Mouse (Mus musculus): Measurements from ENCODE around the gene Phf5a.
"Not testable (repeated sequence)": the region's sequence is repeated elsewhere in the genome, so short reads cannot be mapped to it uniquely, and the experiment has no call there.

Phf5a gene

DNA sequence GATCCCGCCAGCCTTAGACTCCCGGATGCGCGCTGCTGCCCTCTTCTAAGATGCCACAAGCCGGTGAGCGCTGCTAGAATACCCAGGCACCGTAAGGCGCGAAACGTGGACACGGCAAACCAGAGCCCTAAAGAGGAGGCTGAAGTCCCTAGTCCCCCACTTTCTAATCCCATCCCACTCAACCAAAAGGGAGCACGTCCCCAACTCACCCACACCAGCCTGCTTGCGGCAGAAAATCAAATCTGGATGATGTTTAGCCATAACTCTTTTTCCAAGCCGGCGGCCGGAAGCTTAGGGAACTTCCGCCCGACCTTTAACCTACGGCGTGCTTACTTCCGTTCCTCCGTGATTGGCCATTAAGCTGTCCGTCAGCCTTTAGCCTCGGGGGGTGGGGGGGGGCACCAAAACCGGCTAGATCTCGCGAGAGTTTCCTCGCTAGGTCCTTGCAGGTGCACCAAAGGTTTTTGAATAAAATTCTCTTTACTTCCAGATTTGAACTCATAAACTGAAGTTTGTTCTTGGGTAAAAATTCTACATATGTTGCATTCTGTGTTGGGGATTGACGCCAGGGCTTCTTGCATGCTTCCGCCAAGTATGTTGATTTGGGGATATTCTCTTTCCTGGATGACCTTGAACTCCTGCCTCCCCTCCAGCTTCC lies at the start of gene Phf5a:
TSS of gene Phf5a (minus strand) at position 308 of the 658 bp plus-strand sequence.
- DNase-seq (ENCODE audit: low read depth), result peak; percentile 98

DNA sequence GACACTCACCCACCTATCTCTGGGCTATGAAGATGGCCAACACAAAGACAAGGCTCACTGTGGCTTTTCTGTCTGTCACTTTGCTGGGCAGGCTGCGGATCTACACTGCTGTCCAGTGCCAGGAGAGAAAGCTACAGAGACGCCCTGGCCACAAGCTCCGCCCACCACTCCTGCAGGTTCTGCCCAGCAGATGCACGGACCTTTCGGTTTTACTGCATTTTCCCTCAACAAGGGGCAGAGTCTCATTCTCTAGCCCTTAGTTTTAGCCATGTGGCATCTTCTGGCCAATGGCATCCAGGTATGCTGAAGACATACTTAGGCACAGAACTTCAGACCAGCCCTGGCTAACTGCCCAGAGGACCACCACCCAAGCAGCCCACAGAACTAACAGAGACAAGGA lies 49.5 kb upstream of the Phf5a start:
- DNase-seq (ENCODE audit: low read depth), result no peak

DNA sequence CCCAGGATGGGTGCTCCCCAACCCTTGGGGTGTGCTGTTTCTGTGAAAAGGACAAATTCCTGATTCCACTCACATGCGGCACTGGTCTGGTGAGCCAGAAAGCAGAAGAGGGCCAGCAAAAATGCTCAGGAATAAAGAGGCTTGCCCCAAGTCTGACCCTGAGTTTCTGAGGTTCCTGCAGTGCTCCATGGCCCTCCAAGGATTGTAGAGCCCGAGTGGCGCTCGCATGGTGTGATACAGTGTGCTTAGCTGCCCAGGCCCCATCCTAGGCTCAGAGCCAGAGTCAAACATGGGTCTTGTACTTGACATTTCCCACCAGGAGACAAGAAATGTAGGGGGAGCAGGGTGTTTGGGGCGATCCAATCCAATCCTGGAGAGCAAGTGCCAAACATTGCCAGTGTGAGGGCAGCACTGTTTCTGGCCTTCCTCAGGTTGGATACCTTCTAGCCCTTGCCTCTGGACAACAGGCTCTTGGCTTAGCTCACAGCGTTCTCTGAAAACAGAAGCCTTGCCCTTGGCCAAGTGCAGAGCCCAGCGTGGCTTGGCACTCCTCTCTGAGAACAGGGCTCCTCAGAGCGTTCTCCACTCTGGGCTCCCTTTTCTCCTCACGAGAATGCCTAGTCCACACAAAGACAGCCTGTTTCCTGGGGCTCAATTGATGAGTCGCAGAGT lies 49.0 kb upstream of the Phf5a start:
- no peak for DNase-seq (ENCODE audit: low read depth)

DNA sequence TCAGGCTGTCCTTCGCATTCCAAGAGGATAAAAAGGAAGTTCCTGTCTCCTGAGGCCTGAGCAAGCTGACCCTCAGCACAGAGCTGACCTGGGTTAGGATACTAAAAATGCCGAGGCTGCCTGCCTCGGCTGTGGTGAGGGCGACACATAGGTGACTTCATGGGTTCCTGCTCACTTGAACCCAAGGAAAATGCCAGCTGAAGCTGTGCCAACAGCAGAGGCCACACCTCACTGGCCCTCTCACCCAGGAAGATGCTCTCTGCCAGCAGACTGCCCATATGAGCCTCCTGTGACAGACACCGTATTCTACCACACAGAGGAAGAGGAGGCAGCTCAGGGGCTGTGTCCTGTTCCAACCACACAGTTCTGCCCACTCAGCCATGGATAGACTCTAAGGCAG lies 47.4 kb upstream of the Phf5a start:
- DNase-seq (ENCODE audit: low read depth), result peak; percentile 17

DNA sequence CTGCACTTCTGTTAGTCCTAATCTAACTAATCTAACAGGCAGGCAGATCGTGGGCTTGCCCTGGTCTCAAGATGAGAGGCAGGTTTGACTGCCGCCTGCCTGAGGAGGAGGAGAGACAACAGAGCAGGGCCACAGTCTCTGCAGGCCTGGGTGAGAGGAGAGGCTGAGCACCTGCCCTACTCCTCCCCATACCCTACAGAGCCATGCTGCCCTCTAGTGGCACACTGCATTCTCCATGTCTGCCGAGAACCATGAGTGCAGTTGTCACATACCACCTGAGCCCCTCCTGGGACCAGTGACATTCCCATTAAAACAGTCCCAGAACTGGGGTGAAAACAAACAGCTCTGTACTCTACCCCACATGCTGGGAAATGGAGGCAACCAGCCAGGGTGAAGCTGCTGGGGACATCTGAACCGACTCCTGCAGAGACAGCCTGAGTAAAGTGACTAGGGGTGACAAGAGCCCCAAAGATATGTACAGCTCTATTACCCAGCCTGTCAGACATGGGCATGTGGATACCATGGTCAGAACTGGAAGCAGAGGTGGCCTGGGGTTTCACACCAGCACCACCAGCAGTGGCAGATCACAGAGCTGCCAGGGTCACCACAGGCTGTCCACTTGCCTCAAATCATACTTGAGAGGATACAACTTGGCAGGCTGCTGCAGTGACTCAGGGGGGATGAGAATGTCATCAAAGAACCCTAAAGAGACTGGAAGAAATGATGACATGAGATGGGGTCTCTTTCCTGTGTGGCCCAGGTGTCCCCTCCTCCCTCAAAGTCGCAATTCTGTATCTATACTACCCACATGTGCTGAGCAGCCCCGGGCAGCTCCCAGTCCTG lies 46.1 kb upstream of the Phf5a start:
- DNase-seq (ENCODE audit: low read depth), result peak; percentile 82

DNA sequence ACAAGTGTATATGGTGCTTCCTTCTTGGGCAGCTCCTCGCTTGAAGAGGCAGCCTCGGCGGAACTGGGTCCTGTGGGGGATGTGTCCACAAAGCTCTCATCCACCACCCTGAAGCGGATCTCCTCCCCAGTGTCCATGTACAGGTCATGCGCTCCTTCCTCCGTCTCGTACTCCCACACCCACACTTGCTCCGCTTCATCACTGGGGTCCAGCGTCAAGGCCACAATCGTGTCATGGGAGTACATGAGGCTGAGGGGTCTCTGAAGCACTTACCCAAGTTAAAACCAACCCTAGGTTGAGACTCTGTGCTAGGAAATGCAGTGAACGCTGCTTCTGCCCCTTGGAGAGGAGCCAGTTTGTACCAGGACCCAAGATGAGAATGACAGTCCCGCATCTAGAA lies 45.5 kb upstream of the Phf5a start:
- no peak for DNase-seq (ENCODE audit: low read depth)

DNA sequence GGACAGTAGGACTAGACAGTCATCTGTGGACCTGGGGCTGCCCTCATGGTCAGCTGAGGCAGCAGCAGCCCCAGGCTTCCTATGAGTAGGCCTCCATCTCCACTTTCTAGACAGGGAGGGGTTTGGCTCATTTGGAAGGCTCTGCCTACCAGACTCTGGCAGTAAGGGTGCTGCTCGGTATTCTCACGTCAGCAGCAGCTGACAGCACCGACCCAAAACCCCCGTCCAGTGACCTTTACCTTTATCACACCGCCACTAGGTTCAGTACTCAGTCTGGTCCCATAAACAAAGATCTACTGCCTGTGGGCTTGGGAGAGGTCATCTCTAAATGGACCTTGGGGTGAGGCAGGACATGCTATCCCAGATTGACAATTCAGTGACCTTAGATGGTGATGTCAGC lies 44.0 kb upstream of the Phf5a start:
- no peak for DNase-seq (ENCODE audit: low read depth)

DNA sequence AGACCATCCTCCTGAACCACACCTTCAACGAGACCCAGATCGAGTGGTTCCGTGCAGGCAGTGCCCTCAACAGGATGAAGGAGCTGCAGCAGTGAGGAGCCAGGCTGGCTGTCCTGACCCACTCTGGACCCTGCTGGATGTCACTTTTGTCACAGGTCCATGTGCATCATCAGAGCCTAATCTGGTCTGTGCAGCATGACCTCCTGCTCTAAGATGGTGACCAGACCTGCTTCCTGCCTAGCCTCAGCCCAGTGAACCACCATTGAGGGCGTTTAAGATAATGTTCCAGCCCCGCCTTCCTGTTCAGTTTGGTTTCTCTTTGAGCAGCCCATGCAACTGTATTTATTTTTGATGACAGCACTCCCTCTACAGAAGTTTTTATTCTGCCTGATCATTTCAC lies 43.0 kb upstream of the Phf5a start:
- no peak for DNase-seq (ENCODE audit: low read depth)

DNA sequence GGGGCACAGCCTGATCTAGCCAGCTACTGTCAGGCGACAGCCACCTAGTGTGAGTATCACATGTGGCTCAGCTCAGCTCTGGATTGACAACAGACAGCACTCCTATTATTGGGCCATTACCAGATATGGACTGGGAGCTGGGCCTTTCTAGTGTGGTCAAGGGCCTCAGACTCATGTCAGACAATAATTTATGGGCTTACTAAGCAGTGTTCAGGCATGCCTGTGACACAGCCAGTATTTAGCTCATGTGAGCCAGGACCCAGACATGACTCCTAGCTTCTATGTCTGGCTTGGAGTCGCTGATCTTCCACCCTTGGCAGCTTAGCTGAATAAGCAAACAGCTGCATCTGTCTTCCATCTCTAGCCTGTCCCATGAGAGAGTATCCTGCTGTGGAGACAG lies 40.8 kb upstream of the Phf5a start:
- DNase-seq (ENCODE audit: low read depth), result peak; percentile 17

DNA sequence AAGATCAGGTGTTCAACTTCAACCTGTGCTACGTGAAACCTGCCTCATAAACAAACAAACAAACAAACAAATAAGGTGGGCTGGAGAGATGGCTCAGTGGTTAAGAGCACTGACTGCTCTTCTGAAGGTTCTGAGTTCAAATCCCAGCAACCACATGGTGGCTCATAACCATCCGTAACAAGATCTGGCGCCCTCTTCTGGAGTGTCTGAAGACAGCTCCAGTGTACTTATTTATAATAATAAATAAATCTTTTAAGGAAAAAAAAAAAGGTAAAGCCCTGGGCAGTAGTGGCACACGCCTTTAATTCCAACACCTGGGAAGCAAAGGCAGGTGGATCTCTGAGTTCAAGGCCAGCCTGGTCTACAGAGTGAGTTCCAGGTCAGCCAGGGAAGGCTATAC lies 37.1 kb upstream of the Phf5a start:
- not testable (repeated sequence) for DNase-seq (ENCODE audit: low read depth)

DNA sequence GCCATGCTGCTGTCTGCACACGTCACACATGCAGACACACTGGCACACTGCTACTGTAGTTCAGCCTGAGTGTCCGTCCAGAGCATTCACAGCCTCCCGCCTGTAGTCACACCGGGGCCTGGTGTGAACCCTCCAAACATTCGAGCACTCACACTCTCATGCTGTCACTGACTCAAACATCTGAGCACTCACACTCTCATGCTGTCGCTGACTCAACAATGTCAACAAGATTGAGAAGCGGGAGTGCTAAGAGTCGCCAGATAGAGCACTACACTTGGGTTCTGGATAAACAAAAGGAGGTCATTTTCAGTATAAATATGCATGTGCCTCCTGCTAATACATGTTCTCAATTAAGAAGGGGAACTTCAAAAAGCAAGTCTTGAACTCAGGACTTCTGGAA lies 36.2 kb upstream of the Phf5a start:
- DNase-seq (ENCODE audit: low read depth), result no peak

DNA sequence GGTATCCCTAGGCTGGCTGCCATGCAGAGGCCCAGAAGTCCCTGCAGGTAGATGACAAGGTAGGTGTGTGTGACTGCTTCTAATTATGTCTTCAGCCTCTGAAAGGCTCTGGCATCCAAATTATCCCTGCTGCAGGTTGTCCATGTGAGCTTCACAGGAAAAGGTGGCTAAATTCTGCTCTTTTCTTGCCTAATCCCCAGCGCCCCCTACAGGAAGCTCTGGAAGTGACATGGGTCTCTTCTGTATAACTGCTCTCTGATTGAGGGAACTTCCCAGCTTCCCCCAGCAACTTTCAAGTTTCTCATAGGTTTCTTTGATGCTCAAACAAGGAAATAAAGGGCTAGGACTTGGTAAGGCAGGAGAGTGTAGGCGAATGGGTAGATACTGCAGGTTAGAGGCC lies 33.2 kb upstream of the Phf5a start:
- DNase-seq (ENCODE audit: low read depth), result peak; percentile 83

DNA sequence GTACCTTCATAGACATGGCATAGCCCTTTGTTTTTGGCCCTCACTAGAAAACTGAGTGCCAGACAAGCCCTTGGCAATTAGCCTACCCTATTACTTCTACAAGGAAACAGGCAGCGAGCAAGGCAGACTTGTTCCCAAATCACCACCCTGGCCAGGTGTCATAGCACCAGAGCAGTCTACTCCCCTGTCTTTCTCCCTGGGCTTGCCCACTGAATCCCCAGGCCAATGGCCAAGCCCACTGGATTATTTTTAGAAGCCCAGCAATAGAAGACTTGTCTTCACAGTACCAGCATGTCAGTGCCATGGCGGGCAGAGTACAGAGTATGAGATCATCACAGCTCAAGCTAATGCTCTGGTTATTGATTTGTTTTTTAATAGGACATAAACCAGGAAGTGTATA lies 27.0 kb upstream of the Phf5a start:
- no peak for DNase-seq (ENCODE audit: low read depth)

DNA sequence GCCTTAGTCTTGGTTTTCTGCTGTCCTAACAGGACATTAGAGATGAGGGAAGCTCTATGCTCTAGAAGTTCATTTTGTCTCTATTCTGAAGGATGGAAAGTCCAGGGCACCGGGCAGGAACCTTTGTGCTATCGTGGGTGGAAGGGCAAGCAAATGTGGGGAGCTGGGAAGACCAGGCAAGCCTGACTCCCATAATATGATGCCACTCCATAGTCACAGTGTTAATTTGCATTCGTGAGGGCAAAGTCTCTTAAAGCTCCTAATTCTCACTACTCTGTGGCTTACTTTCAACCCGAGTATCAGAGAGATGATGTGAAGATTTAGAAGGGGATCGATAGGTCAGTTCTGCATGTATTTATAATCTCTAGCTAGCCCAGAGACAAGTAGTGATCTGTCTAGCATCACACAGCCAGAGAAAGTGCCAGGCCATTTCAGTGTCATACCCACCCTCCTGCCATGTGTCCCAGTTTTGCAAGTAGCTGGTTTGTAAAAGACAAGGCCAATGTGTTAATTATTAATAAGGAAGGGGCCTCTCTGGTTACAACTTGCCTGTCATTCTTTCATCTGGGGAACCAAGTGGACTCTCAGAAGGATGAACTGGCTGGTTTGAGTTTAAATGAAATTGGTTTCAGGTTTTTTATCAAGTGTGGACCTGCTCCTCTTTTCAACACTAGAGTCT lies 26.0 kb upstream of the Phf5a start:
- DNase-seq (ENCODE audit: low read depth), result no peak

DNA sequence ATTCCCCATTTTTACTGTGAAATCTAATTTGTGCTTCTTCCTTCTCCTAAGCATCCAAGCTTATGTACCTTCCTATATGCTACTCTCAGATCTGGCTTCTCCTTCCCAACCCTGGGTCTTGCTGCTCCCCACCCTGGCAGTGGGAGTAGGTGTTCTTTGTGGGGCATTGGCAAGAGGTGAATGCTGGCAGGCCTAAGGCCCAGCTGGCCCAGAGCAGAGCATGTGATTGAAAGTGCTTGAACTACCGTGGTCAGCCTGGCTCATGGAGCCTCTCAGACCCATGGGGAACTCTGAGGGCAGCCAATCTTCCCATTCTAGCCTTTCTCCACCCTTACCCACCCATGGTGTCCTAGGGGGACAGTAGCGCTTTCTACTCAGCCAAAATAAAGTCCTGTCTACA lies 24.7 kb upstream of the Phf5a start:
- no peak for DNase-seq (ENCODE audit: low read depth)

DNA sequence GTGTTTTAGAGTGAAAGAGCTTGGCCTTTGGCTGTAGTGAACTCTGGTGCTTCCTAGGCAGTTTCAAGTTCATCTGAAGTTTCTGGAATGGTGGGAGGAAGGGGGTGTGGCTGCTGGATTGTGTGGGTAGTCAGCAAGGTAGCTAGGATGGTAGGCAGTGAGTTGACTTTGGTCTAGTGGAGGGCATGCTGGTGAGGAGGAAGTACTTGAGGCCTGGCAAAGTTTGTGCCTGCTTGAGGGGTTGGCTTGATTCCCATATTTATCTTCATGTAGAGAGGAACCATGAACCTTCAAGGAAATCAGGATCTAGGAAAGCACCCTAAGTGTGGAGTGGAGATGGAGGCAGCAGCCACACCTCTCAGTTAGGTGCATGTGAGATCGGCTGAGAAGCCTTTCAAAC lies 22.3 kb upstream of the Phf5a start:
- DNase-seq (ENCODE audit: low read depth), result no peak

DNA sequence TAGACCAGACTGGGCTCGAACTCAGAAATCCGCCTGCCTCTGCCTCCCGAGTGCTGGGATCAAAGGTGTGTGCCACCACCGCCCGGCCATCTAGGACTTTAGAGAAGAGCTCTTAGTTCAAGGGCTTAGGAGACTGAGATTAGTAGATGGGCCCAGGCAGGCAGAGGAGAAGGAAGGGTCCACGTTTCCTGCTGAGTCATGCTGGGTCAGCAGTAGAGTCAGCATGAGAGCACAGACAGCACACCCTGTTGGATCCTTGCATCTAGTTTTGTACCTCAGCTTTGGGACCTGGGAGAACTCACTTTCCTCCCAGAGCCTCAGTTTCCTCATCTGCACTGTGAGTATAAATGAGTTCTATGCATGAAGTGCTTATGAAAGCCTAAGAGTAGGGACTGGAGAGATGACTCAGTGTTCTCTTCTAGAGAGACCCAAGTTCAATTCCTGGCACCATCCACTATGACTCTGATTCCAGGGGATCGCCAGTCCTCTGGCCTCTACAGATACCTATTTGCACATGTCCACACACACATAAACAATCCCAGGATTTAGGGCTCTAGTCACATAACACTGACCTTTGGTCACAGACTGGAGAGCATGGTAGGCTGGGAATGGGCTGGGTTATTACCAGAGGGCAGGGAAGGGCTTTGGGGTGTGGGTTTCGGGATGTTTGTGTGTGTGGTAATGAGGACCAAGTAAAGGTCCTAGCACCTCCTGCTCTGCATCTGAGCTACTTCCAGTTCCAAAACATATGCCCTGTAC lies 20.3 kb upstream of the Phf5a start:
- no peak for DNase-seq (ENCODE audit: low read depth)

DNA sequence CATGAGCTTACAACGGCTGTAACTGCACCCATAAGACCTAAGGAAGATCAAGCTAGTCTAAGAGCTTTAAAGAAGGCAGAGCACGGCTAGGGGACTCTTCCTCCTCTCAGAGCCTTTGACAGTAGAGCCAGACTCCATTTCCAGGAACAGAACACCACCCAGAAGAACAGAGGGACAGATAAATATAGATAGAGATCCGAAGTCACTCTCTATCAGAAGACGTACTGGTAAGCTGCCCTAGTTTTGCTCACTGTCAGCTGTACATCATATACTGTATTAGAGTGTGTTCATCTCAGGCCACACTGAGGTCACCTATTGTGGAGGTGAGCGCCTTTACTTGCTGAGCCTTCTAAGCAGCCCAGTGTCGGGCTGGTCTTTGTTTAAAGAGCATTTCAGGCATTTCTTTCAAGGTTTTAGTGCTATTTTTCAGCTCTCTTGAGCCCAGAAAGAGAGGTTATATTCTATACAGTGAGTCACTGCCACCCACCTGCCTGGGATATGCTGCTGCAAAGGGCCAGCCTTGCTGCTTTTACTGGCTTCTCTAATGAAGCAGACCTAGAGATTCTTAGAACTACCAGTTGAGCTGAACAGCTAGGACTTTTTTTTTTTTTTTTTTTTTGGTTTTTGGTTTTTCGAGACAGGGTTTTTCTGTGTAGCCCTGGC lies 19.6 kb upstream of the Phf5a start:
- DNase-seq (ENCODE audit: low read depth), result no peak

DNA sequence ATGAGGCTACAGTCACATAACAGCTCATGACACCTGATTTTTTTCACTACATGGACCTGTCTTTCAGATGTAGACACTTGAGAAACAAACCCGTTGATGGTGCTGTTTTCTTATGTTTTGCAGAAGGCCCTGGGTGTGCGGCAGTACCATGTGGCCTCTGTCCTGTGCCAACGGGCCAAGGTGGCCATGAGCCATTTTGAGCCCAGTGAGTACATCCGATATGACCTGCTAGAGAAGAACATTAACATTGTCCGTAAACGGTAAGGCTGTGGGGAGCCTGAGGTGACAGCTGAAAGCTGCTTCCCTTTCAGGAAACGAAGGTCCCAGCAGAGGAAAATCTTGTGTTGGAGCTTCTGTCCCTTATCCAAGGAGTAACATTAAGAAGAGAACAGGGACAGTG lies 17.5 kb upstream of the Phf5a start:
- no peak for DNase-seq (ENCODE audit: low read depth)

DNA sequence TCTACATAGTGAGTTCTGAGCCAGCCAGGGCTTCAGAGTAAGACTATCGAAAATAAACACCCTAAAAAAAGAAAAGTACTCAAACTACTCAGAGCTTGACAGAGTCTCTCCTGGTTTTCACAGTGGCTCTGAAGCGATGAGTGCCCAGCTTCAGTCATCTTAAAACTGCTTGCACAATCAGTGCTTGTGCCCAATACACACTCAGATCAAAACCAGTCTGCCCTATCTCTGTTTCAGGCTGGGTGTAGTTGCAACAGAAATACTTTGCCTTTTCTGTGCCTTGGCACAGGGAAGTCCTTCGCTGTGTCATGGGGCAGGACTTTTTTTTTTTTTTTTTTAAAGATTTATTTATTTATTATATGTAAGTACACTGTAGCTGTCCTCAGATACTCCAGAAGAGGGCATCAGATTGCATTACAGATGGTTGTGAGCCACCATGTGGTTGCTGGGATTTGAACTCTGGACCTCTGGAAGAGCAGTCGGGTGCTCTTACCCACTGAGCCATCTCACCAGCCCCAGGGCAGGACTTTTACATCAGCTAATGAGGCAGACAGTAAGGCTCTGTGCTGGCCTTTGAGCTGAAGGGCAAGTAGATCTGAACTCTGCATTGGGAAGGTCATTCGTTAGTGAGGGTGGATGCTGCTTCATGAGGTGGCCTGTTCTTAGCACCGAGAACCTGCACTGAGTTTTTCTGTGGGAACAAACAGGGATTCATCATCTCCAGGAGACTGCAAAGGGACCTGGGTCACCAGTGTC lies 15.3 kb upstream of the Phf5a start:
- DNase-seq (ENCODE audit: low read depth), result no peak

All from NIH3T3 (cell line).